Mouse (Mus musculus) kidney, adult 2 months (tissue): Measurements from ENCODE around the gene Olfr766-ps1.
"Not testable (repeated sequence)": the region's sequence is repeated elsewhere in the genome, so short reads cannot be mapped to it uniquely, and the experiment has no call there.

Experiments used
- CTCF ChIP-seq: fragments of 200-500 bp; conservative IDR thresholded peaks from 2 replicates; pipeline ENCODE4 v1.5.1; 2011; ENCODE audit warnings: low read depth, mild to moderate bottlenecking, control low read depth, low read length, moderate library complexity, mixed read lengths; ENCODE audit not compliant: insufficient read depth, insufficient read length
- POLR2A ChIP-seq: fragments of 200-500 bp; IDR thresholded peaks from one replicate; pipeline ENCODE4 v1.6.1; 2011; ENCODE audit warnings: low read depth, low read length, control low read depth

DNA sequence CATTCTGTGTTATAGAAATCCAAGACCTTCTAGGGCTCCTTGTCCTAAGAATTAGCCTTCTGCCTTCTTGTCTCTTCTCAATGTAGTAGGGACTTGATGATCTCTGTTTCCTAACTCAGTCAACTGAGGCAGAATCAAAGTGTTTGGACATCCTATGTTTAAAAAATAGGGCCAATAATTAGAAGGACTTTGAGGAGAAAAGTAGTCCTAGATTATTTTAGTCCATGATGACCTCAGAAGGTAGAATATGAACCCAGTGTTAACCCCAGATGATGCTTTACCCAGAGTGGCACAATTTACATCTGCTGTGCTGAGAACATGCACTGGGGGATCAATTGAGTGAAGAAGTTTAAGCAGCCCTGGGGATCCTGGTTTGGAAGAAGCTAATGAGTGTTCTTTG lies 18.9 kb downstream of the Olfr766-ps1 start, which contains the start of gene Olfr765:
- not testable (repeated sequence) for TF ChIP-seq CTCF, POLR2A
